Mouse (Mus musculus): Measurements from ENCODE around the gene Aff2. TPM values are rescaled to one million over a fixed set of nuclear protein-coding genes. Genes with fewer than 3 reads are reported as not detected.

Aff2 gene
- polyA plus RNA-seq (2015; fragmentation: Nextera tagmentation; extraction: Ambion mirVana), result 17.7 and 17.8 TPM in 2 replicates

- ATAC-seq (replicated peaks), result peak; percentile 94
- H3K4me3 ChIP-seq, result peak within 1 kb of the TSS; percentile 64
- peak within 1 kb of the TSS; percentile 60 for H3K4me2 ChIP-seq
- no peaks in the 10 kb centered on the region for H3K36me3 ChIP-seq (replicated peaks)
- no peaks in the 10 kb centered on the region for H3K9me3 ChIP-seq
- H3K9ac ChIP-seq, result peak within 1 kb of the TSS; percentile 74
- 0 out of 2 replicates have a peak, but pooled peaks cover 4% of the 10 kb centered on the region for H3K4me1 ChIP-seq
- H3K27me3 ChIP-seq (replicated peaks), result no peaks in the 10 kb centered on the region
- WGBS, result 27% methylated on average over 67 of the region's 79 CpGs
- peak within 1 kb of the TSS; percentile 89 for H3K27ac ChIP-seq
Observed at GRCm38 (mm10) chrX:69360238-69361054, at the start of gene Aff2. Aff2 (plus strand) TSS chrX:69360294.

- Histone ChIP-seq H3K4me1 (no peaks in the 10 kb centered on the region), H3K36me3 (replicated peaks) (no peaks in the 10 kb centered on the region), H3K9me3 (no peaks in the 10 kb centered on the region), H3K27me3 (replicated peaks) (no peaks in the 10 kb centered on the region), H3K27ac (no peak overlapping the region), H3K4me3 (no peak overlapping the region), H3K4me2 (no peak overlapping the region), H3K9ac (no peak overlapping the region)
- no peak for ATAC-seq (replicated peaks)
Observed at GRCm38 (mm10) chrX:69337296-69337695, 22.8 kb upstream of the Aff2 start.

- H3K4me1 ChIP-seq, result 0 out of 2 replicates have a peak, but pooled peaks cover 4% of the 10 kb centered on the region
- no peaks in the 10 kb centered on the region for H3K9me3 ChIP-seq
- no peaks in the 10 kb centered on the region for H3K27me3 ChIP-seq (replicated peaks)
- H3K27ac ChIP-seq, result no peak overlapping the region
- no peak for ATAC-seq (replicated peaks)
- H3K4me2 ChIP-seq, result no peak overlapping the region
- 77% methylated on average over 2 of the region's 2 CpGs for WGBS
- no peak overlapping the region for H3K4me3 ChIP-seq
- no peaks in the 10 kb centered on the region for H3K36me3 ChIP-seq (replicated peaks)
- no peak overlapping the region for H3K9ac ChIP-seq
Observed at GRCm38 (mm10) chrX:69355621-69356020, 4.5 kb upstream of the Aff2 start.

GRCm38 (mm10) chrX:69359360-69359759 lies 734 bp upstream of the Aff2 start:
- no peak for ATAC-seq (replicated peaks)
- H3K4me2 ChIP-seq, result peak overlapping the region; percentile 60
- no peaks in the 10 kb centered on the region for H3K9me3 ChIP-seq
- H3K4me3 ChIP-seq, result peak overlapping the region; percentile 64
- 0 out of 2 replicates have a peak, but pooled peaks cover 4% of the 10 kb centered on the region for H3K4me1 ChIP-seq
- no peak overlapping the region for H3K9ac ChIP-seq
- H3K27ac ChIP-seq, result no peak overlapping the region
- no peaks in the 10 kb centered on the region for H3K36me3 ChIP-seq (replicated peaks)
- 31% methylated on average over 5 of the region's 5 CpGs for WGBS
- H3K27me3 ChIP-seq (replicated peaks), result no peaks in the 10 kb centered on the region

GRCm38 (mm10) chrX:69359885-69360237 lies 233 bp upstream of the Aff2 start:
- Histone ChIP-seq H3K9ac (peak overlapping the region; percentile 74), H3K4me2 (peak overlapping the region; percentile 60), H3K4me3 (peak overlapping the region; percentile 64), H3K4me1 (0 out of 2 replicates have a peak, but pooled peaks cover 4% of the 10 kb centered on the region), H3K36me3 (replicated peaks) (no peaks in the 10 kb centered on the region), H3K27ac (peak overlapping the region; percentile 89), H3K27me3 (replicated peaks) (no peaks in the 10 kb centered on the region), H3K9me3 (no peaks in the 10 kb centered on the region)
- peak; percentile 80 for ATAC-seq (replicated peaks)
- WGBS, result 8% methylated on average over 4 of the region's 4 CpGs

- peak overlapping the region; percentile 89 for H3K27ac ChIP-seq
- no peak; the same call in 1 of the 2 replicates for ATAC-seq (replicated peaks)
- no peaks in the 10 kb centered on the region for H3K9me3 ChIP-seq
- H3K9ac ChIP-seq, result peak overlapping the region; percentile 74
- peak overlapping the region; percentile 60 for H3K4me2 ChIP-seq
- 27% methylated on average over 10 of the region's 10 CpGs for WGBS
- H3K27me3 ChIP-seq (replicated peaks), result no peaks in the 10 kb centered on the region
- H3K4me3 ChIP-seq, result peak overlapping the region; percentile 64
- H3K36me3 ChIP-seq (replicated peaks), result no peaks in the 10 kb centered on the region
- H3K4me1 ChIP-seq, result 0 out of 2 replicates have a peak, but pooled peaks cover 4% of the 10 kb centered on the region
Observed at GRCm38 (mm10) chrX:69361055-69361558, 1.0 kb downstream of the Aff2 start.

GRCm38 (mm10) chrX:69364198-69364597 lies 4.1 kb downstream of the Aff2 start:
- Histone ChIP-seq H3K9me3 (no peaks in the 10 kb centered on the region), H3K4me1 (0 out of 2 replicates have a peak, but pooled peaks cover 4% of the 10 kb centered on the region), H3K4me2 (peak overlapping the region; percentile 15), H3K27ac (no peak overlapping the region), H3K9ac (no peak overlapping the region), H3K4me3 (no peak overlapping the region), H3K36me3 (replicated peaks) (no peaks in the 10 kb centered on the region), H3K27me3 (replicated peaks) (no peaks in the 10 kb centered on the region)
- WGBS, result 11% methylated on average over 2 of the region's 2 CpGs
- ATAC-seq (replicated peaks), result no peak

- no peaks in the 10 kb centered on the region for H3K4me1 ChIP-seq
- H3K27me3 ChIP-seq (replicated peaks), result no peaks in the 10 kb centered on the region
- H3K36me3 ChIP-seq (replicated peaks), result no peaks in the 10 kb centered on the region
- H3K27ac ChIP-seq, result no peak overlapping the region
- H3K4me3 ChIP-seq, result no peak overlapping the region
- WGBS, result 68% methylated on average over 2 of the region's 2 CpGs
- H3K4me2 ChIP-seq, result no peak overlapping the region
- H3K9me3 ChIP-seq, result no peaks in the 10 kb centered on the region
- ATAC-seq (replicated peaks), result no peak
- H3K9ac ChIP-seq, result no peak overlapping the region
Observed at GRCm38 (mm10) chrX:69373341-69373740, 13.2 kb downstream of the Aff2 start.

- WGBS, result 38% methylated on average over 1 of the region's 1 CpGs
- H3K9me3 ChIP-seq, result no peaks in the 10 kb centered on the region
- no peak overlapping the region for H3K9ac ChIP-seq
- no peak overlapping the region for H3K4me3 ChIP-seq
- ATAC-seq (replicated peaks), result no peak
- no peak overlapping the region for H3K27ac ChIP-seq
- no peak overlapping the region for H3K4me2 ChIP-seq
- H3K36me3 ChIP-seq (replicated peaks), result no peaks in the 10 kb centered on the region
- H3K27me3 ChIP-seq (replicated peaks), result no peaks in the 10 kb centered on the region
- no peaks in the 10 kb centered on the region for H3K4me1 ChIP-seq
Observed at GRCm38 (mm10) chrX:69389738-69390137, 29.6 kb downstream of the Aff2 start.

- 76% methylated on average over 1 of the region's 1 CpGs for WGBS
- no peak for ATAC-seq (replicated peaks)
Observed at GRCm38 (mm10) chrX:69415043-69415442, 54.9 kb downstream of the Aff2 start.

GRCm38 (mm10) chrX:69438422-69438821 lies 78.3 kb downstream of the Aff2 start:
- no peak overlapping the region for H3K4me2 ChIP-seq
- no peak overlapping the region for H3K4me3 ChIP-seq
- no peaks in the 10 kb centered on the region for H3K36me3 ChIP-seq (replicated peaks)
- H3K9ac ChIP-seq, result no peak overlapping the region
- ATAC-seq (replicated peaks), result peak; percentile 83; the same call in 1 of the 2 replicates
- 40% methylated on average over 3 of the region's 3 CpGs for WGBS
- no peaks in the 10 kb centered on the region for H3K27me3 ChIP-seq (replicated peaks)
- no peaks in the 10 kb centered on the region for H3K4me1 ChIP-seq
- H3K9me3 ChIP-seq, result no peaks in the 10 kb centered on the region
- H3K27ac ChIP-seq, result no peak overlapping the region

More at GRCm38 (mm10) chrX:69415043-69415442, 54.9 kb downstream of the Aff2 start:
- Histone ChIP-seq H3K27me3 (replicated peaks) (no peaks in the 10 kb centered on the region), H3K27ac (no peak overlapping the region), H3K36me3 (replicated peaks) (no peaks in the 10 kb centered on the region), H3K4me3 (no peak overlapping the region), H3K4me1 (no peaks in the 10 kb centered on the region), H3K9me3 (no peaks in the 10 kb centered on the region), H3K9ac (no peak overlapping the region), H3K4me2 (no peak overlapping the region)

GRCm38 (mm10) chrX:69441937-69442336 lies 81.8 kb downstream of the Aff2 start:
- ATAC-seq (replicated peaks), result no peak
- Histone ChIP-seq H3K4me2 (no peak overlapping the region), H3K9me3 (no peaks in the 10 kb centered on the region), H3K4me1 (no peaks in the 10 kb centered on the region), H3K27ac (no peak overlapping the region), H3K9ac (no peak overlapping the region), H3K27me3 (replicated peaks) (no peaks in the 10 kb centered on the region), H3K4me3 (no peak overlapping the region), H3K36me3 (replicated peaks) (no peaks in the 10 kb centered on the region)

- Histone ChIP-seq H3K27ac (no peak overlapping the region), H3K4me1 (no peaks in the 10 kb centered on the region), H3K4me3 (no peak overlapping the region), H3K36me3 (replicated peaks) (no peaks in the 10 kb centered on the region), H3K9ac (no peak overlapping the region), H3K4me2 (no peak overlapping the region), H3K9me3 (no peaks in the 10 kb centered on the region), H3K27me3 (replicated peaks) (no peaks in the 10 kb centered on the region)
- ATAC-seq (replicated peaks), result no peak
- WGBS, result 82% methylated on average over 2 of the region's 2 CpGs
Observed at GRCm38 (mm10) chrX:69460896-69461295, 100.8 kb downstream of the Aff2 start.

Measured in midbrain, embryonic 15.5 days (tissue).